In the genomic region with DNA sequence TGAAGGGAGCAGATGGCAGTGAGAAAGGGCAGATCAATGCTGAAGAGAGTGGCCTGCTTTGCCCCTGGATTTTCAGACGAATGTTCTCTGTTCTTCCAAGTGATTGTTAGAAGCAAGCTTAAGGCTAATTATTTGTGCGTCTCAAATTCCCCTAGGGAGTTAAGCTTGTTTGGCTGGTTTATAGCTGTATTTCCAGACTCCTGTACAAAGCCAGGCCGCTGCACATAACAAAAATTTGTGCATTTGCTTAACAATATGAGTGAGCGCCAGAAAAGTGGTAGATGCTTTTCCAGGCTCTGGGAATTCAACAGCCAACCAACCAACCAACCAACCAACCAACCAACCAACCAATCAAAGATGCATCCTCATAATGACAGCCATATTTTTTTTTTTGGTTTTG, we compare ENCODE assay signal across 26 mouse cellular contexts.
DNase-seq lines count a peak whose midpoint lies in the region; ATAC-seq and TF ChIP-seq lines count a peak whose summit lies in the region.
"Had no signal": no experiment of that assay in that cellular context is flagged by ENCODE, and none has a peak within 500 bp of the region (broad histone marks: within the 10 kb centered on the region; RNA-seq: fewer than 3 reads in every experiment).

No protein-coding gene starts in this region.

- 44% methylated on average over 4 of the region's 4 CpGs for WGBS in embryonic facial prominence, embryonic 14.5 days
- WGBS in embryonic facial prominence, embryonic 10.5 days: 68% methylated on average over 4 of the region's 4 CpGs
- 56% methylated on average over 4 of the region's 4 CpGs for WGBS in midbrain, embryonic 11.5 days
- 54% methylated on average over 4 of the region's 4 CpGs for WGBS in midbrain, postnatal 0 days

- TF ChIP-seq CTCF in midbrain, postnatal 0 days (IDR thresholded peaks at IDR 0.05): no peak

- H3K36me3 ChIP-seq in embryonic facial prominence, embryonic 14.5 days (ENCODE audit: control insufficient read depth, insufficient read depth, low read length): no peaks in the 10 kb centered on the region
- no peaks in the 10 kb centered on the region for H3K36me3 ChIP-seq in embryonic facial prominence, embryonic 10.5 days (replicated peaks)
- no peaks in the 10 kb centered on the region for H3K36me3 ChIP-seq in midbrain, embryonic 11.5 days (ENCODE audit: control insufficient read depth, insufficient read depth, low read length)
- H3K36me3 ChIP-seq in midbrain, postnatal 0 days (ENCODE audit: insufficient read depth, low read length): no peaks in the 10 kb centered on the region
- H3K36me3 ChIP-seq: embryonic facial prominence, embryonic 12.5 days; embryonic facial prominence, embryonic 15.5 days; forebrain, embryonic 10.5 days; forebrain, embryonic 12.5 days; G1E had no signal

- peak; percentile 50; the same call in 1 of the 2 replicates for ATAC-seq in embryonic facial prominence, embryonic 14.5 days (ENCODE audit: low read depth)
- no peak for ATAC-seq in midbrain, embryonic 11.5 days (ENCODE audit: low FRiP score)
- no peak for ATAC-seq in midbrain, postnatal 0 days (ENCODE audit: low FRiP score)
- ATAC-seq: activated CD4-positive, CD25-positive, alpha-beta regulatory T cell, adult 4 months; CD4-positive, CD25-positive, alpha-beta regulatory T cell, adult 4 months; forebrain, embryonic 14.5 days; forebrain, embryonic 16.5 days had no signal

- H3K27ac ChIP-seq in embryonic facial prominence, embryonic 14.5 days (replicated peaks; ENCODE audit: low read depth, low read length): no peak overlapping the region
- no peak overlapping the region for H3K27ac ChIP-seq in embryonic facial prominence, embryonic 10.5 days (replicated peaks)
- H3K27ac ChIP-seq in midbrain, embryonic 11.5 days (ENCODE audit: low read depth, low read length): no peak overlapping the region
- no peak overlapping the region for H3K27ac ChIP-seq in midbrain, postnatal 0 days (ENCODE audit: low read depth, low read length)
- H3K27ac ChIP-seq: embryonic facial prominence, embryonic 12.5 days; embryonic facial prominence, embryonic 15.5 days; forebrain, embryonic 10.5 days; forebrain, embryonic 12.5 days had no signal

- DNase-seq in embryonic facial prominence, embryonic 14.5 days (ENCODE audit: low spot score): peak; percentile 76
- no peak for DNase-seq in embryonic facial prominence, embryonic 10.5 days (ENCODE audit: low spot score)
- peak; percentile 73 for DNase-seq in midbrain, embryonic 11.5 days (ENCODE audit: low spot score, missing footprints)
- DNase-seq in midbrain, postnatal 0 days (ENCODE audit: low spot score): no peak
- peak; percentile 32 for DNase-seq in brain, adult 2 months (ENCODE audit: low read depth, low spot score)
- no peak for DNase-seq in left cerebral cortex, postnatal 14 days (ENCODE audit: low spot score in 2 of 2)
- DNase-seq: adrenal gland, postnatal 10 days; adrenal gland, postnatal 25 days; B cell, adult 2 months; cerebellum, adult 11 months; cerebellum, adult 18-20 months; cerebellum, adult 8-10 months; cerebellum, adult 9-11 months; cerebellum, postnatal 14 days; cerebellum, postnatal 36 days; embryo, embryonic 11 days had no signal

- intact Hi-C loops in left cerebral cortex, postnatal 14 days (cut with DNase I): no loop called here

- H3K9ac ChIP-seq in embryonic facial prominence, embryonic 14.5 days (ENCODE audit: low read depth, low read length): no peak overlapping the region
- no peak overlapping the region for H3K9ac ChIP-seq in midbrain, embryonic 11.5 days (ENCODE audit: low read length)
- no peak overlapping the region for H3K9ac ChIP-seq in midbrain, postnatal 0 days (replicated peaks; ENCODE audit: low read length, poor library complexity, severe bottlenecking)
- H3K9ac ChIP-seq: embryonic facial prominence, embryonic 12.5 days; embryonic facial prominence, embryonic 15.5 days; forebrain, embryonic 12.5 days had no signal

- H3K9me3 ChIP-seq in embryonic facial prominence, embryonic 14.5 days (ENCODE audit: control insufficient read depth, low read length): no peaks in the 10 kb centered on the region
- H3K9me3 ChIP-seq in embryonic facial prominence, embryonic 10.5 days: no peaks in the 10 kb centered on the region
- no peaks in the 10 kb centered on the region for H3K9me3 ChIP-seq in midbrain, embryonic 11.5 days (ENCODE audit: control insufficient read depth, low read length)
- H3K9me3 ChIP-seq in midbrain, postnatal 0 days (ENCODE audit: low read length): no peaks in the 10 kb centered on the region
- H3K9me3 ChIP-seq: embryonic facial prominence, embryonic 12.5 days; embryonic facial prominence, embryonic 15.5 days; forebrain, embryonic 10.5 days; forebrain, embryonic 12.5 days had no signal

- no peak overlapping the region for H3K4me2 ChIP-seq in embryonic facial prominence, embryonic 14.5 days (ENCODE audit: low read depth, low read length)
- H3K4me2 ChIP-seq in midbrain, embryonic 11.5 days: no peak overlapping the region
- no peak overlapping the region for H3K4me2 ChIP-seq in midbrain, postnatal 0 days (ENCODE audit: low read depth, low read length, poor library complexity, severe bottlenecking)
- H3K4me2 ChIP-seq: embryonic facial prominence, embryonic 12.5 days; embryonic facial prominence, embryonic 15.5 days; forebrain, embryonic 12.5 days had no signal

- H3K27me3 ChIP-seq in embryonic facial prominence, embryonic 14.5 days (replicated peaks; ENCODE audit: control insufficient read depth, insufficient read depth, low read length): no peaks in the 10 kb centered on the region
- H3K27me3 ChIP-seq in embryonic facial prominence, embryonic 10.5 days (replicated peaks; ENCODE audit: low read depth, poor library complexity, severe bottlenecking): peaks cover 2% of the 10 kb centered on the region; the same call in 1 of the 2 replicates
- no peaks in the 10 kb centered on the region for H3K27me3 ChIP-seq in midbrain, embryonic 11.5 days (ENCODE audit: control insufficient read depth, insufficient read depth, low read length)
- no peaks in the 10 kb centered on the region for H3K27me3 ChIP-seq in midbrain, postnatal 0 days (ENCODE audit: insufficient read depth, low read length)
- H3K27me3 ChIP-seq: embryonic facial prominence, embryonic 12.5 days; embryonic facial prominence, embryonic 15.5 days had no signal

- no peaks in the 10 kb centered on the region; the same call in 1 of the 2 replicates for H3K4me1 ChIP-seq in embryonic facial prominence, embryonic 14.5 days (ENCODE audit: control insufficient read depth, insufficient read depth, low read length)
- peaks cover 4% of the 10 kb centered on the region; the same call in 1 of the 2 replicates for H3K4me1 ChIP-seq in embryonic facial prominence, embryonic 10.5 days
- H3K4me1 ChIP-seq in midbrain, embryonic 11.5 days (ENCODE audit: control insufficient read depth, insufficient read depth, low read length): no peaks in the 10 kb centered on the region; the same call in 1 of the 2 replicates
- H3K4me1 ChIP-seq in midbrain, postnatal 0 days (ENCODE audit: insufficient read depth, low read length): no peaks in the 10 kb centered on the region
- H3K4me1 ChIP-seq: embryonic facial prominence, embryonic 12.5 days; embryonic facial prominence, embryonic 15.5 days; forebrain, embryonic 12.5 days had no signal

- H3K4me3 ChIP-seq in embryonic facial prominence, embryonic 14.5 days (ENCODE audit: low read depth, low read length): no peak overlapping the region
- no peak overlapping the region for H3K4me3 ChIP-seq in embryonic facial prominence, embryonic 10.5 days
- H3K4me3 ChIP-seq in midbrain, embryonic 11.5 days (ENCODE audit: low read depth, low read length): no peak overlapping the region
- H3K4me3 ChIP-seq in midbrain, postnatal 0 days (ENCODE audit: low read depth, low read length): no peak overlapping the region
- H3K4me3 ChIP-seq: embryonic facial prominence, embryonic 12.5 days; embryonic facial prominence, embryonic 15.5 days; erythroblast, embryonic 14.5 days; forebrain, embryonic 10.5 days; forebrain, embryonic 12.5 days had no signal

Comparison
In these comparisons a context has a peak if more than half of its experiments do, and no peak if none do; other contexts are left out.
1. DNase-seq: peak in embryonic facial prominence, embryonic 14.5 days (single experiment), midbrain, embryonic 11.5 days (single experiment) and brain, adult 2 months (single experiment); none in embryonic facial prominence, embryonic 10.5 days (single experiment), midbrain, postnatal 0 days (single experiment) and left cerebral cortex, postnatal 14 days (0 of 2).